Mouse (Mus musculus) liver, embryonic 12.5 days (tissue): Measurements from ENCODE around the gene Mdm2. TPM values are rescaled to one million over a fixed set of nuclear protein-coding genes. Genes with fewer than 3 reads are reported as not detected.
A peak's percentile ranks its signal among the peaks of the same experiment; 100 is the strongest.
"Not testable (repeated sequence)": the region's sequence is repeated elsewhere in the genome, so short reads cannot be mapped to it uniquely, and the experiment has no call there.

Experiments
- ATAC-seq: fragments of 200-750 bp; cut with Nextera tagmentation; 2 replicates; pipeline ENCODE4 v1.8.0; 2017; ENCODE audit warnings: moderate number of reproducible peaks, mild to moderate bottlenecking, moderate library complexity
- H3K27ac ChIP-seq: fragments of 300-500 bp; sonication (generic); 2 replicates; pipeline ENCODE4 v1.5.1; 2016; ENCODE audit warnings: mild to moderate bottlenecking
- H3K27me3 ChIP-seq: fragments of 300-500 bp; sonication (generic); replicated peaks from 2 replicates; pipeline ENCODE4 v1.6.1; 2016; ENCODE audit warnings: mild to moderate bottlenecking, moderate library complexity
- H3K36me3 ChIP-seq: fragments of 300-500 bp; sonication (generic); 2 replicates; pipeline ENCODE4 v1.6.1; 2016; ENCODE audit warnings: mild to moderate bottlenecking, moderate library complexity
- H3K4me1 ChIP-seq: fragments of 300-500 bp; sonication (generic); 2 replicates; pipeline ENCODE4 v1.6.1; 2016
- H3K4me2 ChIP-seq: fragments of 300-500 bp; sonication (generic); 2 replicates; pipeline ENCODE4 v1.6.1; 2016; ENCODE audit warnings: mild to moderate bottlenecking, moderate library complexity
- H3K4me3 ChIP-seq: fragments of 300-500 bp; sonication (generic); 2 replicates; pipeline ENCODE4 v1.5.1; 2016; ENCODE audit warnings: mild to moderate bottlenecking, moderate library complexity
- H3K9ac ChIP-seq: fragments of 300-500 bp; sonication (generic); 2 replicates; pipeline ENCODE4 v1.6.1; 2016; ENCODE audit warnings: mild to moderate bottlenecking, moderate library complexity
- H3K9me3 ChIP-seq: fragments of 300-500 bp; sonication (generic); replicated peaks from 2 replicates; pipeline ENCODE4 v1.6.1; 2016; ENCODE audit warnings: mild to moderate bottlenecking, moderate library complexity
- WGBS: fragments of 180-500 bp; shearing (Covaris S2); methylation state at CpG from one replicate; pipeline ENCODE4 v1.1.7; 2016; ENCODE audit not compliant: insufficient replicate concordance; 5-methylcytosine and 5-hydroxymethylcytosine counted together
- polyA plus RNA-seq: library from polyadenylated mRNA; unstranded; fragments of >200 nt; fragmentation: Nextera tagmentation; extraction: Ambion mirVana; gene quantifications from 2 replicates; pipeline ENCODE4 v1.2.1, GENCODE M21; 2016

The Mdm2 gene
- polyA plus RNA-seq, 1 experiment from 2014 or later: 36.9 TPM

GRCm38 (mm10) chr10:117715654-117716053 lies 5.1 kb upstream of the Mdm2 start:
- not testable (repeated sequence) for ATAC-seq, H3K36me3 ChIP-seq, H3K4me2 ChIP-seq, H3K27ac ChIP-seq, H3K9ac ChIP-seq, H3K9me3 ChIP-seq, H3K27me3 ChIP-seq, H3K4me3 ChIP-seq
- peaks cover 47% of the 10 kb centered on the region for H3K4me1 ChIP-seq
- 65% methylated on average over 1 of the region's 1 CpGs for WGBS

- Histone ChIP-seq H3K9me3 (no peaks in the 10 kb centered on the region), H3K9ac (no peak overlapping the region), H3K4me3 (no peak overlapping the region), H3K4me1 (peaks cover 47% of the 10 kb centered on the region), H3K27ac (no peak overlapping the region), H3K36me3 (no peaks in the 10 kb centered on the region), H3K27me3 (no peaks in the 10 kb centered on the region), H3K4me2 (no peak overlapping the region)
- ATAC-seq: no peak
- 51% methylated on average over 4 of the region's 4 CpGs for WGBS
Observed at GRCm38 (mm10) chr10:117714928-117715500, 4.5 kb upstream of the Mdm2 start.

- 77% methylated on average over 3 of the region's 3 CpGs for WGBS
- Histone ChIP-seq H3K4me3 (no peak overlapping the region), H3K4me1 (peaks cover 51% of the 10 kb centered on the region), H3K27me3 (no peaks in the 10 kb centered on the region), H3K9me3 (no peaks in the 10 kb centered on the region), H3K36me3 (no peaks in the 10 kb centered on the region), H3K4me2 (no peak overlapping the region), H3K9ac (no peak overlapping the region), H3K27ac (no peak overlapping the region)
- ATAC-seq: no peak
Observed at GRCm38 (mm10) chr10:117714048-117714545, 3.5 kb upstream of the Mdm2 start.

GRCm38 (mm10) chr10:117713466-117713865 lies 2.9 kb upstream of the Mdm2 start:
- H3K4me1 ChIP-seq: peaks cover 53% of the 10 kb centered on the region
- 84% methylated on average over 8 of the region's 8 CpGs for WGBS
- H3K4me2 ChIP-seq: no peak overlapping the region
- H3K9me3 ChIP-seq: no peaks in the 10 kb centered on the region
- no peak overlapping the region for H3K9ac ChIP-seq
- no peak for ATAC-seq
- H3K36me3 ChIP-seq: peaks cover 5% of the 10 kb centered on the region
- no peaks in the 10 kb centered on the region for H3K27me3 ChIP-seq
- no peak overlapping the region for H3K27ac ChIP-seq
- H3K4me3 ChIP-seq: no peak overlapping the region

- H3K27me3 ChIP-seq: no peaks in the 10 kb centered on the region
- H3K4me1 ChIP-seq: peaks cover 47% of the 10 kb centered on the region
- H3K27ac ChIP-seq: no peak overlapping the region
- no peak overlapping the region for H3K4me3 ChIP-seq
- no peak for ATAC-seq
- H3K9me3 ChIP-seq: no peaks in the 10 kb centered on the region
- 73% methylated on average over 9 of the region's 9 CpGs for WGBS
- no peak overlapping the region for H3K9ac ChIP-seq
- H3K4me2 ChIP-seq: no peak overlapping the region
- H3K36me3 ChIP-seq: peaks cover 8% of the 10 kb centered on the region
Observed at GRCm38 (mm10) chr10:117712871-117713270, 2.3 kb upstream of the Mdm2 start.

- 74% methylated on average over 9 of the region's 9 CpGs for WGBS
- ATAC-seq: no peak
- H3K4me1 ChIP-seq: peaks cover 47% of the 10 kb centered on the region
- no peak overlapping the region for H3K9ac ChIP-seq
- H3K36me3 ChIP-seq: peaks cover 14% of the 10 kb centered on the region
- H3K27ac ChIP-seq: peak overlapping the region; percentile 4; the same call in 1 of the 2 replicates
- H3K4me3 ChIP-seq: no peak overlapping the region
- H3K9me3 ChIP-seq: no peaks in the 10 kb centered on the region
- H3K4me2 ChIP-seq: no peak overlapping the region
- no peaks in the 10 kb centered on the region for H3K27me3 ChIP-seq
Observed at GRCm38 (mm10) chr10:117712191-117712754, 1.7 kb upstream of the Mdm2 start.

GRCm38 (mm10) chr10:117711408-117711807 lies 850 bp upstream of the Mdm2 start:
- ATAC-seq: no peak
- H3K27me3 ChIP-seq: no peaks in the 10 kb centered on the region
- peaks cover 23% of the 10 kb centered on the region for H3K36me3 ChIP-seq
- no peaks in the 10 kb centered on the region for H3K9me3 ChIP-seq
- H3K4me2 ChIP-seq: peak overlapping the region; percentile 75
- H3K9ac ChIP-seq: peak overlapping the region; percentile 74
- H3K27ac ChIP-seq: peak overlapping the region; percentile 83; the same call in 1 of the 2 replicates
- peak overlapping the region; percentile 93 for H3K4me3 ChIP-seq
- WGBS: 70% methylated on average over 5 of the region's 5 CpGs
- H3K4me1 ChIP-seq: peaks cover 51% of the 10 kb centered on the region

- WGBS: 1% methylated on average over 70 of the region's 71 CpGs
- Histone ChIP-seq H3K27me3 (no peaks in the 10 kb centered on the region), H3K4me2 (peak overlapping the region; percentile 75), H3K4me3 (peak overlapping the region; percentile 93), H3K9me3 (no peaks in the 10 kb centered on the region), H3K4me1 (peaks cover 50% of the 10 kb centered on the region), H3K36me3 (peaks cover 36% of the 10 kb centered on the region), H3K9ac (peak overlapping the region; percentile 98), H3K27ac (peak overlapping the region; percentile 94)
- peak; percentile 75 for ATAC-seq
Observed at GRCm38 (mm10) chr10:117709930-117710603, 491 bp downstream of the Mdm2 start.

GRCm38 (mm10) chr10:117709326-117709830 lies 1.2 kb downstream of the Mdm2 start:
- Histone ChIP-seq H3K9ac (peak overlapping the region; percentile 98), H3K4me3 (peak overlapping the region; percentile 93), H3K27ac (peak overlapping the region; percentile 94), H3K27me3 (no peaks in the 10 kb centered on the region), H3K9me3 (no peaks in the 10 kb centered on the region), H3K4me2 (peak overlapping the region; percentile 75), H3K36me3 (peaks cover 43% of the 10 kb centered on the region), H3K4me1 (peaks cover 43% of the 10 kb centered on the region)
- 27% methylated on average over 12 of the region's 12 CpGs for WGBS
- no peak for ATAC-seq

GRCm38 (mm10) chr10:117708856-117709255 lies 1.7 kb downstream of the Mdm2 start:
- whole genome bisulfite sequencing: 42% methylated on average over 9 of the region's 9 CpGs
- Histone ChIP-seq H3K27me3 (no peaks in the 10 kb centered on the region), H3K9ac (peak overlapping the region; percentile 98), H3K4me3 (peak overlapping the region; percentile 93), H3K27ac (peak overlapping the region; percentile 94), H3K4me1 (peaks cover 38% of the 10 kb centered on the region), H3K4me2 (peak overlapping the region; percentile 75), H3K9me3 (no peaks in the 10 kb centered on the region), H3K36me3 (peaks cover 48% of the 10 kb centered on the region)
- ATAC-seq: no peak

- Histone ChIP-seq H3K4me3 (0 out of 2 replicates have a peak overlapping the region, but pooled peaks have one; percentile 93), H3K9me3 (no peaks in the 10 kb centered on the region), H3K36me3 (peaks cover 53% of the 10 kb centered on the region), H3K9ac (no peak overlapping the region), H3K4me1 (peaks cover 38% of the 10 kb centered on the region), H3K27me3 (no peaks in the 10 kb centered on the region), H3K4me2 (peak overlapping the region; percentile 75), H3K27ac (no peak overlapping the region)
- WGBS: 85% methylated on average over 2 of the region's 2 CpGs
- no peak for ATAC-seq
Observed at GRCm38 (mm10) chr10:117708376-117708775, 2.2 kb downstream of the Mdm2 start.
